In genomic region chr11:96755298-96755697, GRCm38 (mm10) we compare ENCODE assay signal across 23 mouse cellular contexts. TPM values are rescaled to one million over a fixed set of nuclear protein-coding genes. Genes with fewer than 3 reads are reported as not detected.
A peak's percentile ranks its signal among the peaks of the same experiment; 100 is the strongest.
DNase-seq lines count a peak whose midpoint lies in the region; ATAC-seq and TF ChIP-seq lines count a peak whose summit lies in the region.
"Had no signal": no experiment of that assay in that cellular context is flagged by ENCODE, and none has a peak within 500 bp of the region (broad histone marks: within the 10 kb centered on the region; RNA-seq: fewer than 3 reads in every experiment).

No protein-coding gene starts in this region.

- no peaks in the 10 kb centered on the region for H3K36me3 ChIP-seq in intestine, postnatal 0 days (ENCODE audit: control insufficient read depth, insufficient read depth)
- no peaks in the 10 kb centered on the region for H3K36me3 ChIP-seq in intestine, embryonic 16.5 days (ENCODE audit: control insufficient read depth, insufficient read depth, low read length)
- no peaks in the 10 kb centered on the region for H3K36me3 ChIP-seq in testis, adult 2 months (ENCODE audit: control insufficient read depth, insufficient read depth, low read length)
- H3K36me3 ChIP-seq in MEL (ENCODE audit: control insufficient read depth in 1 of 2, insufficient read depth in 2 of 2, low read length in 2 of 2): no peaks in the 10 kb centered on the region
- no peaks in the 10 kb centered on the region for H3K36me3 ChIP-seq in stomach, postnatal 0 days (ENCODE audit: control insufficient read depth, insufficient read depth, low read length)
- H3K36me3 ChIP-seq: heart, embryonic 13.5 days; hindbrain, embryonic 15.5 days; limb, embryonic 10.5 days; liver, embryonic 12.5 days had no signal

- no peak overlapping the region for H3K27ac ChIP-seq in intestine, postnatal 0 days (ENCODE audit: low read depth, low read length)
- H3K27ac ChIP-seq in intestine, embryonic 16.5 days (ENCODE audit: low read length): no peak overlapping the region
- no peak overlapping the region for H3K27ac ChIP-seq in testis, adult 2 months (ENCODE audit: control insufficient read depth, insufficient read depth, low read depth, low read length)
- H3K27ac ChIP-seq in MEL (ENCODE audit: control insufficient read depth, low read depth, low read length): no peak overlapping the region
- no peak overlapping the region for H3K27ac ChIP-seq in stomach, postnatal 0 days (replicated peaks)
- H3K27ac ChIP-seq: heart, embryonic 13.5 days; hindbrain, embryonic 15.5 days; limb, embryonic 10.5 days; liver, embryonic 12.5 days had no signal

- no peak for TF ChIP-seq POLR2A in testis, adult 2 months (IDR thresholded peaks at IDR 0.05; ENCODE audit: control insufficient read depth, low read depth, low read length)
- TF ChIP-seq POLR2A in MEL (IDR thresholded peaks at IDR 0.05; ENCODE audit: control insufficient read depth in 1 of 2, insufficient read depth in 1 of 2, low read depth in 1 of 2, low read length in 2 of 2, poor library complexity in 1 of 2): no peak

- no peak for DNase-seq in testis, postnatal 10 days (ENCODE audit: low spot score)
- DNase-seq in MEL (ENCODE audit: low read depth, low spot score): peak; percentile 39
- DNase-seq in stomach, postnatal 0 days (ENCODE audit: low spot score): no peak
- DNase-seq in urinary bladder, postnatal 36 days (ENCODE audit: low spot score in 2 of 2): no peak
- DNase-seq in frontal cortex, postnatal 10 days (ENCODE audit: low spot score in 2 of 2): no peak
- DNase-seq: adrenal gland, postnatal 10 days; B cell, adult 2 months; cerebellum, postnatal 36 days; gastrocnemius, postnatal 10 days; heart, adult 11 months; kidney, adult 18-20 months; kidney, postnatal 14 days; midbrain, embryonic 14.5 days; right cerebral cortex, postnatal 14 days; spleen, adult 18-20 months had no signal

- H3K4me2 ChIP-seq in intestine, postnatal 0 days (replicated peaks; ENCODE audit: low read depth): no peak overlapping the region
- no peak overlapping the region for H3K4me2 ChIP-seq in intestine, embryonic 16.5 days (ENCODE audit: low read depth, low read length)
- H3K4me2 ChIP-seq in stomach, postnatal 0 days (replicated peaks; ENCODE audit: low read depth): no peak overlapping the region
- H3K4me2 ChIP-seq: heart, embryonic 13.5 days; hindbrain, embryonic 15.5 days; liver, embryonic 12.5 days had no signal

- no peak for ATAC-seq in intestine, postnatal 0 days
- no peak for ATAC-seq in intestine, embryonic 16.5 days
- ATAC-seq in stomach, postnatal 0 days (ENCODE audit: low FRiP score, low TSS enrichment): no peak
- ATAC-seq: liver, embryonic 12.5 days had no signal

- no peak for TF ChIP-seq RAD21 in MEL (IDR thresholded peaks at IDR 0.05; ENCODE audit: low read depth, low read length)

- TF ChIP-seq CTCF in intestine, postnatal 0 days (IDR thresholded peaks at IDR 0.05; ENCODE audit: low read depth): peak; percentile 26
- peak; percentile 23; the same call in 1 of the 2 replicates for TF ChIP-seq CTCF in testis, adult 2 months (IDR thresholded peaks at IDR 0.05; ENCODE audit: control insufficient read depth, insufficient read depth, insufficient replicate concordance, low read depth, low read length)
- TF ChIP-seq CTCF in MEL (IDR thresholded peaks at IDR 0.05 in 2 of 3, conservative IDR thresholded peaks at IDR 0.05 in 1 of 3; ENCODE audit: control insufficient read depth in 1 of 3, insufficient read depth in 1 of 3, low read depth in 2 of 3, low read length in 3 of 3, poor library complexity in 1 of 3, severe bottlenecking in 1 of 3): peak; percentile 32 to 55 (median 37)
- TF ChIP-seq CTCF in stomach, postnatal 0 days (IDR thresholded peaks at IDR 0.05; ENCODE audit: low read depth): peak; percentile 18; the same call in 1 of the 2 replicates

- H3K27me3 ChIP-seq in intestine, postnatal 0 days (replicated peaks; ENCODE audit: control insufficient read depth, insufficient read depth, low read length): 0 out of 2 replicates have a peak, but pooled peaks cover 3% of the 10 kb centered on the region
- no peaks in the 10 kb centered on the region for H3K27me3 ChIP-seq in intestine, embryonic 16.5 days (replicated peaks; ENCODE audit: control insufficient read depth, insufficient read depth, low read length)
- H3K27me3 ChIP-seq in testis, adult 2 months (ENCODE audit: control insufficient read depth, insufficient read depth, low read length): no peaks in the 10 kb centered on the region
- H3K27me3 ChIP-seq in MEL (ENCODE audit: control insufficient read depth in 1 of 2, insufficient read depth in 2 of 2, low read length in 2 of 2): peaks cover 5 to 8% of the 10 kb centered on the region in 2 experiments
- no peaks in the 10 kb centered on the region for H3K27me3 ChIP-seq in stomach, postnatal 0 days (ENCODE audit: control insufficient read depth, insufficient read depth, low read length)
- H3K27me3 ChIP-seq: hindbrain, embryonic 15.5 days; liver, embryonic 12.5 days had no signal

- WGBS in intestine, postnatal 0 days: 89% methylated on average over 2 of the region's 2 CpGs
- 97% methylated on average over 2 of the region's 2 CpGs for WGBS in intestine, embryonic 16.5 days
- WGBS in stomach, postnatal 0 days: 100% methylated on average over 2 of the region's 2 CpGs

- no peaks in the 10 kb centered on the region for H3K4me1 ChIP-seq in intestine, postnatal 0 days (replicated peaks; ENCODE audit: control insufficient read depth, insufficient read depth, low read length)
- H3K4me1 ChIP-seq in intestine, embryonic 16.5 days (ENCODE audit: control insufficient read depth, insufficient read depth, low read length): no peaks in the 10 kb centered on the region
- H3K4me1 ChIP-seq in testis, adult 2 months (ENCODE audit: control insufficient read depth, insufficient read depth, low read length): no peaks in the 10 kb centered on the region
- H3K4me1 ChIP-seq in MEL (ENCODE audit: control insufficient read depth in 1 of 2, insufficient read depth in 2 of 2, low read length in 2 of 2): no peaks in the 10 kb centered on the region
- H3K4me1 ChIP-seq in stomach, postnatal 0 days (replicated peaks; ENCODE audit: control insufficient read depth, insufficient read depth): no peaks in the 10 kb centered on the region
- H3K4me1 ChIP-seq: heart, embryonic 13.5 days; liver, embryonic 12.5 days had no signal

- no peaks in the 10 kb centered on the region for H3K79me2 ChIP-seq in MEL (ENCODE audit: control insufficient read depth, insufficient read depth, low read length, poor library complexity)

- H3K9me3 ChIP-seq in intestine, postnatal 0 days (ENCODE audit: control insufficient read depth): no peaks in the 10 kb centered on the region
- no peaks in the 10 kb centered on the region for H3K9me3 ChIP-seq in intestine, embryonic 16.5 days (ENCODE audit: control insufficient read depth, low read length)
- H3K9me3 ChIP-seq in MEL (replicated peaks; ENCODE audit: insufficient read depth, low read length): no peaks in the 10 kb centered on the region
- no peaks in the 10 kb centered on the region for H3K9me3 ChIP-seq in stomach, postnatal 0 days (ENCODE audit: control insufficient read depth, low read length)
- H3K9me3 ChIP-seq: heart, embryonic 13.5 days; hindbrain, embryonic 15.5 days; limb, embryonic 10.5 days; liver, embryonic 12.5 days had no signal

- H3K9ac ChIP-seq in intestine, postnatal 0 days (ENCODE audit: low read depth, low read length): no peak overlapping the region
- no peak overlapping the region for H3K9ac ChIP-seq in intestine, embryonic 16.5 days (ENCODE audit: low read depth, low read length)
- no peak overlapping the region for H3K9ac ChIP-seq in MEL (ENCODE audit: control insufficient read depth, low read depth, low read length, poor library complexity, severe bottlenecking)
- H3K9ac ChIP-seq in stomach, postnatal 0 days (ENCODE audit: low read length): no peak overlapping the region
- H3K9ac ChIP-seq: heart, embryonic 13.5 days; hindbrain, embryonic 15.5 days; liver, embryonic 12.5 days had no signal

- no peak for TF ChIP-seq EP300 in MEL (IDR thresholded peaks at IDR 0.05; ENCODE audit: low read depth in 1 of 2, low read length in 2 of 2)
- TF ChIP-seq EP300 in stomach, postnatal 0 days (optimal IDR thresholded peaks at IDR 0.05): no peak

- H3K4me3 ChIP-seq in intestine, postnatal 0 days (ENCODE audit: low read depth, low read length): no peak overlapping the region
- H3K4me3 ChIP-seq in intestine, embryonic 16.5 days (ENCODE audit: low read length): no peak overlapping the region
- no peak overlapping the region for H3K4me3 ChIP-seq in testis, adult 2 months (ENCODE audit: control insufficient read depth, low read depth, low read length)
- no peak overlapping the region for H3K4me3 ChIP-seq in MEL (ENCODE audit: control insufficient read depth in 1 of 2, insufficient read depth in 1 of 2, low read depth in 2 of 2, low read length in 2 of 2)
- H3K4me3 ChIP-seq in stomach, postnatal 0 days (ENCODE audit: low read depth, low read length): no peak overlapping the region
- H3K4me3 ChIP-seq: heart, embryonic 13.5 days; hindbrain, embryonic 15.5 days; limb, embryonic 10.5 days; liver, embryonic 12.5 days; megakaryocyte, embryonic 14.5 days had no signal

TF ChIP-seq in MEL, 35 proteins besides CTCF, POLR2A, EP300 and RAD21 (continues in another document):
- TF ChIP-seq POLR2AphosphoS5 (IDR thresholded peaks at IDR 0.05; ENCODE audit: borderline replicate concordance, low read depth, low read length): no peak
- TF ChIP-seq USF2 (IDR thresholded peaks at IDR 0.05; ENCODE audit: borderline replicate concordance in 1 of 2, insufficient read depth in 1 of 2, low read depth in 1 of 2, low read length in 2 of 2): no peak
- TF ChIP-seq MEF2A (IDR thresholded peaks at IDR 0.05; ENCODE audit: extremely low read depth, insufficient replicate concordance, low read depth, low read length, poor library complexity, severe bottlenecking): no peak

RNA-seq across cellular contexts. Expression of gene Snx11, which starts 22.1 kb away (rescaled TPM):
- 12.0 and 15.0 TPM in 2 replicates for polyA plus RNA-seq in intestine, postnatal 0 days (2015; fragmentation: Nextera tagmentation; extraction: Ambion mirVana)
- polyA plus RNA-seq in intestine, embryonic 16.5 days (2015; fragmentation: Nextera tagmentation; extraction: Ambion mirVana): 11.8 and 13.1 TPM in 2 replicates
- 15.2 and 16.8 TPM in 2 replicates for polyA plus RNA-seq in testis, adult 2 months (2012; rRNA removed)
- 33.9 and 43.1 TPM in 2 replicates for total RNA-seq in MEL (2012; rRNA removed)
- 10 to 100 TPM in 1 of 2 experiments, not detected in 1; 33.7 TPM for polyA plus RNA-seq in MEL (2012; ENCODE audit: insufficient read depth in 1 of 2, insufficient read length in 2 of 2, low read depth in 1 of 2, low replicate concordance in 2 of 2, missing spikeins in 1 of 2)
- polyA plus RNA-seq in stomach, postnatal 0 days (2015; fragmentation: Nextera tagmentation; extraction: Ambion mirVana): 17.6 and 17.8 TPM in 2 replicates

RNA-seq across cellular contexts. Expression of gene Cbx1, which starts 33.6 kb away (rescaled TPM):
- 39.3 and 41.6 TPM in 2 replicates for polyA plus RNA-seq in intestine, postnatal 0 days (2015; fragmentation: Nextera tagmentation; extraction: Ambion mirVana)
- polyA plus RNA-seq in intestine, embryonic 16.5 days (2015; fragmentation: Nextera tagmentation; extraction: Ambion mirVana): 65.1 and 74.5 TPM in 2 replicates
- polyA plus RNA-seq in testis, adult 2 months (2012; rRNA removed): 15.4 and 16.6 TPM in 2 replicates
- total RNA-seq in MEL (2012; rRNA removed): 132 and 135 TPM in 2 replicates
- polyA plus RNA-seq in MEL (2012; ENCODE audit: insufficient read depth in 1 of 2, insufficient read length in 2 of 2, low read depth in 1 of 2, low replicate concordance in 2 of 2, missing spikeins in 1 of 2): 100 to 1,000 TPM; 152 to 368 TPM
- 30.5 and 38.7 TPM in 2 replicates for polyA plus RNA-seq in stomach, postnatal 0 days (2015; fragmentation: Nextera tagmentation; extraction: Ambion mirVana)
